Mouse (Mus musculus) T-helper 1 cell (primary cell): ENCODE measurements at regions not wholly inside any gene's neighbourhood (a gene's known extent, or its start where the extent isn't known, plus 50 kb on each side); places are given as distances from the start of the nearest gene placed in this dataset.
"Not testable (repeated sequence)": the region's sequence is repeated elsewhere in the genome, so short reads cannot be mapped to it uniquely, and the experiment has no call there.

Source experiments
- in situ Hi-C: fragments of 300-600 bp; cut with MboI, MseI; formaldehyde crosslinking; loops from one replicate; pipeline ENCODE4 v1.15.1; 2025; ENCODE audit warnings: high pct_unique_total_duplicates

DNA sequence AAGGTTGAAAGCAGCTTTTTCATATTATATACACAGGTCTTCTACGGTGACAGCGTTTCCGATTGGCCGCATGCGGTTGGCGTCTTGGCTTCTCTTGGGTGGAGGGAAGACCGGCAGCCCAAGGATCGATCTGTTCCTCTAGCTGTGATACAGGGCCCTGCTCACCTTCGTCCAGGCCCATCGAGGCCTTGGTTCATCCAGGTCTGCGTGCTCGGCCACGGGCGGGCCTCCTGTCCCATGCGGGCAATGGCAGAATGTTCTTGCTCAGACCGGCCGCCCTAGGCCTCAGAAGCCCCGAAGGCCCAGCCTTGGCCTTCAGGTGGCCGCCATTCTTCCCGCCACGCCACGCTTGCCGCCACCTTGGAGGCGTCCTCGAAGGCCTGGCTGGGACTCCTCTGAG, 194.4 kb upstream of the Ppp6c start:
- in situ Hi-C loops = no loop called here

DNA sequence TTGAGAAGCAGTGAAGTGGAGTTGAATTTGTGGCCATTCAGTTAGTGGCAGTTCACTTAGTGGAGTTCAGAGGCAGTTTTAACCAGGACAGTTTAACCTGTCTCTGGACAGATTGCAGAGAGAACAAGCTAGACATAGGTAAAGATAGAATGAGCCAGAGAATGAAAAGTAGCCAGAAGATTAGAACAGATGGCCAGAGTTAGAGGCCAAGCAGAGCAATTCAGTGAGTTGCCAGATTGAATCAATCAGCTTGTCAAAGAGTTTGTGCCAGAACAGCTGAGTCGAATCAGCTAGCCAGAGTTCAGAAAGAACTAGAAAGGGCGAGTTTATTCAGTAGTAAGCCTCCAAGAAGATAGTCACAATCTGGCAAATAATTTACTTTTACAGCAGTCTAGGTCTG, 174.1 kb upstream of the Ppp6c start:
- in situ Hi-C loops = no loop called here

DNA sequence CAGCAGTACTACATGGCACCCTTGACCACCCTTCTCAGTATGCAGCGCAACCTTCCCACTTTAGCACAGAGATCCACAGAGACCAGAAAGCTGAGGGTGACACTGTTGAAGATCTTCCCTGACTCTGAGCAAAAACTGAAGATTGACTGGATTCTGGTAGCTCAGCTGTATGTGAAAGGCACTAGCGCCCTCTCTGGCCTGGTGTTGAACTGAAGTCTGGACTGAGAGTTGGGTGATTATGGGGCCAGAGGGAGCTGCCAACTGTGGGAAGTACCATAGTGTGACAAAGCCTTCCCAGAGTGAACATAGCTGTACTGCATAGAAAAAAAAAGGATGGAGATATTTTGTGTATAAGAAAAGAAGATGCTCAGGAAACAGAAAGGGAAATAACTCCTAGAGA, 173.3 kb upstream of the Ppp6c start:
- in situ Hi-C loops = no loop called here

DNA sequence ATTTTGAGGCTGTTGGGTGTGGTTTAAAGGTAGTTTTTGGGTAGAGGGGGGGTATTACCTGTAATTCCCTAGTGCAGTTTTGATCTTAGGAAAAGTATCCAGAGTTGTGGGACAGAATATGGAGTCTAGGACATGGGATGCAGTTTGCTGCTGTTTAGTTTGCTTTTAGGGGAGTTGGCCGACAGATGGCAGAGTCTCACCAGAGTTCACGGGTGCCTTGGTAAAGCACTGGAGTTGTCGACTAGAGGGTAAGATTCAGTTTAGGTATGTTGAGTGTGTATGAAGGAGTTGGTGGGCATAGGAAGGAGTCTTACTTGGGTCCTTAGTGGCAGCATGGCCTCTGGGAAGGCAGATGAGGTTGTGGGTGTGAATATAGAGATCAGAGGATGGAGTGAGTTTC, 168.4 kb upstream of the Ppp6c start:
- in situ Hi-C loops = no loop called here

DNA sequence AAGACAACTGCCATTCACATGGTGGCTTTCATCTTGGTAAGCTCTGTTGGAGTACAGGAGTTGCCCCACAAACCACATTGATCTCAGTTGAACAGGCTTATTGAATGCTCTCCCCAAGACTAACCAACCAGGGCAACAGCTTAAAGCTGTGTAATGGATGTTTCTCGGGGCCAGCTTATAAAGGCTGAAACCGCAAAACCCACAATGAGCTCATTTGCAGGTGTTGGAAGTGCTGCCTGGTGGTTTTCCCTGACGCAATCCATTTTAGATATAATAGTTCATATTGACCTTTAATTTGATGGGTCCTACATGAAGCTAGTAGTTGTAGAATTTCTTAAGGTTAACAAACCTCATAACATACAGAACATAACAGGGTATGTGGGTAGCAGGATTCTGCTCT, 151.0 kb upstream of the Ppp6c start:
- in situ Hi-C loops = no loop called here

DNA sequence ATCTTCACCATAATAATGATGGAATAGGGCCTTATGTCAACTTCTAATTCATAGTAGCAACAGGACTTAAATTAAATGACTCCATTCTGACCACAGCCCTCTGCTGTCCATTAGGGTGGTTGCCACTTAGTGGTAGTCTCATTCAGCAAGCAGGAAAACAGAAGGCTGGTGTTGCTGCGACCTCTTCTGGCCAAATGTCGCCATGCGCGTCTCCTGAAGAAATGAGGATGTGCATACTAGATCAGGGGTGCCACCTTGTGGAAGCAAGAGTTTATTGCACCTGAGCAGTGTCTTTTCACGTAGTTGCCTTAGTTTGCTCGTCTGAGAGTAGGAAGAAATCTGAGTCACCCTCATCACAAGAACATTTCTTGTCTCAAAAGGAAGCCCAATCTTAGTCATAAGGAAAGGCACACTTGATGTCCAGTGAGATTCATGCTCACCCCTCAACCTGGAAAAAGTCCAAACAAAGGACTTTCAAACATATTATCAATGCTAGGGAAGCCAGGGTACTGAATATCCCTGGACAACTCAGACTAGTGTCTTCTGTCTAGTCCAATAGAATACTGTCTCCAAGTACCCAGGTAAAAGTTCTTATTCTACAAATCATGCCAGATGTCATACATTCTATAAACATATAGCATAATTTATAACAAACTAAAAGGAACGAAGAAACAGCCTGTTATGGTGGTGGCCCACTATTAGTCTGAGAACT, 147.0 kb upstream of the Ppp6c start:
- in situ Hi-C loops = loop anchor here (5.0 to 25.0 kb wide), 2 partner anchors 106 to 311 kb away; partner anchors contain the start of gene Golga1

DNA sequence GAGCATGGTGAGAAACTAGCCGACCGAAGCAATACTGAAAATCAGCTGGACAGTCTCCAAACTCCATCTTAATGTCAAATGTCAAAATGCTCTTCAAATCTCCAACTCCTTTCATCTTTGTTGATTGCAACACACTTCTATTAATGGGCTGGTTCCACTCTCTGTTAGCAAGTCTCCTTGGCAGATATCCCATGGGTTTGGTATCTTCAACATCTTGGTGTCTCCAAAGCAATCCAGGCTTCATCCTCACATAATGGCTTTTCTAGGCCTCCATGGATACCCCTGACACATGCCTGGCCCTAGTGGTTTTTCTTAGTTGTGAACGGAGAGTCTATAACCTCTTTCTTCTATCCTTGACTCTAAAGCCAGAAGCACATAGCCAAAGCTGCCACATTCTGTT, 118.0 kb upstream of the Ppp6c start:
- in situ Hi-C loops = no loop called here

DNA sequence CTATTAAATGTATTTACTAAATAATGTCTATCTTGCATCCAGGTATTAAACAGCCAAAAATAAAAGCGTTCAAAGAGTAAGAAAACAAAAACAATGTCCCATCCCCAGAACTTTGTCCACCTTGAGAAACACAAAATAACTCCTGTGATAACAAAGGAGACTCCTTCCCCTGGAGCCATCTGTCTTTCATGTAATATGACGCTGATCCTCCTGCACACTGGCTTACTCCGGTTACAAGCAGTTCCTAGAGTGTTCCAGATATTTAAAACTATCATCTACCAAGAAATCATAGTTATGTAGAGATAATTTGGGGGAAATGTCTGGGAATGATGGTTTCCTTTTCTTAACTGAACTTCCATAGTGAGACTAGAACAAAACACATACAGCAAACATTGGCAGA, 114.2 kb upstream of the Ppp6c start:
- in situ Hi-C loops = no loop called here

DNA sequence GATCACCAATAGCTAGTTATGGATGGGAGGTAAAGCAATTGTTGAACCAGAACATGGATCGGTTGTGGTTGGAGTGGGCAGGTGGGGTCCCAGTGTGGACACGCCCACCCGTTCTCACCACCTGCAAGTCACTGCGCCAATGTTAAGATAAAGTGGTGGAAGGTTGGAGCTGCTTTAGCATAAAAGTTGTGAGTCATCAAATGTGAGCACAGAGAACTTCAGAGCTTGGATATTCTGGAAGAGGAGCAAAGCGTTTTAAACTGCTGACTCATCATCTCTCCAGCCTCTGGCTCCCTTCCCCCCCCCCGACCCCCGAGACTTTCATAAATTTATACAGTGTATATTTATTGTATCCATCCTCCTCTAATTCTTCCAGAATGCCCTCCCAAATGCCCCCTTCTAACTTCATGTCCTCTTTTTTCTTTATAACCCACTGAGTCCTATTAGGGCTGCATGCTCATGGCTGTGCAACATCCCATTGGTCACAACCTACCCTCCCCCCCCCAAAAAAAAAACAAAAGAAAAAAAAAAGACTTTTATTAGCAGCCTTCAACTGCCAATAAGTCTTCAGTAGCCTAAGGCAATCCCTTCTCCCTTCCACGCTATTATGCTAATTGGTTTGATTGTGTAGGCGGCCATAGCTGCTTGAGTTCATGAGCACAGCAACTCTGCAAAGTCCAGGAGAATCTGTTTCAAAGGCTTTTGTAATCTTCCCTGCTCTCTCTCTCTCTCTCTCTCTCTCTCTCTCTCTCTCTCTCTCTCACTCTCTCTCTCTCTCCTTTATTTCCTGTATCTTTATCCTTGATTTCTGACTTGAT, 112.8 kb upstream of the Ppp6c start:
- in situ Hi-C loops = no loop called here

DNA sequence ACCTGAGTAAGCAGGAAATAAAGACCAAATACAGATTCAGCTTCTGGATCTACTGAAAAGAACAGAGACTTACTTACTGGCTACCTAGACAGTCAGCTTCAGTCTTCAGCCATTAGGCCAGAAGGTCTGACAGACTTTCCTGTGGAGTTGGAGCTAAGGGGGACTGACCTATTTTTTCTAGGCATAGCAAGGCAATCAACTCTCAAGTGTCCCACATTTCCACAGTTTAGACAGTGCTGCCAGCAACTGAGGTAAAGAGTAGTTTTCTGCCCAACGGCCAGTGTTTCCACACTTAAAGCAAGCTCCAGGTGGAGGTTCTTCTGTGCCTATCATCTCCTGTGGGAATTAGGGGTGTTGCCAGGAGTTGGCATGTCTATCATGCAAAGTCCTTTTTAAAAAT, 111.3 kb upstream of the Ppp6c start:
- in situ Hi-C loops = no loop called here

DNA sequence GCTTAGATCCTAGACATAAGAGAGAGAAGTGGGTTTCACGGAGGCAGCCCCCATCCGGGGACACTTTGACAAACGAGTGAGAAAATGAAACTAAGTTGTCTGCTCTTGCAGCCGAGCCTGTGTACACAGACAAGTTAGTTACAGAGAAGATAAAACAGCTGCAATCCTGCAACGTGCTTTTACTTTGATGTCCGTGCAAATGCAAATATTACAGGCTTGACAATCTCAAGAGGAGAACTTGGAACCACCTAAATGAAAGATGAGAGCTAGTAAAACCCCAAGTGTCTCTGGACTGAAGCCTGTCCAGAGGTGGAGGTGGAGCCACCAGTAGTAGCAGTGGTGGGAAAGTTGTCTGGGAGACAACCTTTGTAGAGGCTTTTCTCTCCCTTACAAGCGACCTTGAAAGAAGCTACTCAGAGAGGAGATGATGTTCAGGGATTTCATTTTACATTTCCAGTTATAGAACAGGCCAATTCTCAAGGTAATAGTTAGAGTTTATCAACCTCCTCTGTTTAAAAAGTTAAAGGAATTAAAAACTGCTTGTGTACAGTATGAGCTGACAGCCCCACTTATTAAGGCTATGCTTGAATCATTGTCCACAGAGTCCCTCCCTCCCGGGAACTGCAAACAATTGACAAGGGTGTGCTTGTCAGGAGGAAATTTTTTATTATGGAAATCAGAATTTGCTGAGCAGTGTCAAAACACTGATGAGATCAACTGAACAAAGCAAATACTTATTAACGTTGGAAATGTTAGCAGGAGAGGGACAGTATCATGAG, 99.7 kb upstream of the Ppp6c start:
- in situ Hi-C loops = no loop called here

DNA sequence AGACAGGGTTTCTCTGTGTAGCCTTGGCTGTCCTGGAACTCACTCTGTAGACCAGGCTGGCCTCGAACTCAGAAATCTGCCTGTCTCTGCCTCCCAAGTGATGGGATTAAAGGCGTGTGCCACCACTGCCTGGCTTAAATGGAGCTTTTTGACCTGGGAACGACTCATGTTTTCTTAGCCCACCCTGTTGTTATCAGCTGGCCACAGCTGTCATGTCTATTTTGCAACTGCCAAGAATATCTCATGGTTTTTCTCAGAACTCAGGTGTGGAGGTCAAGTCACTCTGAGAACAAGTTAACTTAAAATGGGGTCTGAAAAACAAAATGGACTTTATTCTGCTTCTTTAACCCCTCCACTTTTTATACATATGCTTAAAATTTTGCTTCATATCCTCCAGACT, 98.9 kb upstream of the Ppp6c start:
- in situ Hi-C loops = not testable (repeated sequence)

DNA sequence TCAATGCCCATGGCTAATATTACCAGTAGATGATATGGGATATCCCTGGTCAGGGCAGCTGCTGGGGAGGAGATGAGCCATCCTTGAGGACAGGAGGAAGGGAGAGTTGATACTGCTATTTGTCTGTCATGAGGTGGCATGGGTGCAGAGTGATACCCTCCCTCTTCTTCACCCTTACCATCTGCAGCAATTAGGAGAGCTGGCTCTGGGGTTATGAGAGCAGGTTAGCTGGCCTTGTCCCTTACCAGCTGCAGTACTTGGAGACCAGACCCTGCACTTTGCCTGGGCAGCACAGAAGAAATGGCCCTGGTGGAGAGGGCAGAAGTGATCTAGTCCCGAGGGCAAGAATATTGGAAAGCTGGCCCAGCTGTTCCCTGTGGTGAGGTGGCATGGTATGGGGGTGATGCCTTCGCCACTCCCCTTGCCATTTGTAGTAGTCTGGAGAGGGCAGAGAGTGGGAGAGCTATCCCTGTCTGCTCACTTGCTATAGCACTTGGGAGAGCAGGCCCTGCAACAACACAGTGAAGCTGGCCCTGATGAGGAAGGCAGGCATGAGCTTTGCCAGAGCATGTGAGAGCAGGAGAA, 73.6 kb upstream of the Ppp6c start:
- in situ Hi-C loops = no loop called here

DNA sequence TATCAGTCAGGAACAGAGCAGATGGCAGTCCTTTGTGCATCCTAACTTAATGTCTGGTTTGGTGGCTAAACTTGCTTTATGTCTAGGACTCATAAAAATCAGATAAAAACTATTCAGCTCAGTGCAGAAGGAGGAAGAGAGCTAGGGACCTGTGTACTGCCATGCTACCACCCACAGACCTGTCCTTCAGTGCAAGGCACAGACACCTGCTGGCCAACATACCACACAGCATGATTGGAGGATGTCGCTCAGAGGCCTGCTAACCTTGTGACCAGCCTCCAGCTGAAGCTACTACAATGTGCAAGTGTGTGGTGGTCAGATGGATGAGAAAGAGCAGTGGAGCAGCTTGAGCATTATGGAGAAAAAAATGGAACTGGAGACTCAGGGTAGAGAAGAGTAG, 73.0 kb upstream of the Ppp6c start:
- in situ Hi-C loops = no loop called here

DNA sequence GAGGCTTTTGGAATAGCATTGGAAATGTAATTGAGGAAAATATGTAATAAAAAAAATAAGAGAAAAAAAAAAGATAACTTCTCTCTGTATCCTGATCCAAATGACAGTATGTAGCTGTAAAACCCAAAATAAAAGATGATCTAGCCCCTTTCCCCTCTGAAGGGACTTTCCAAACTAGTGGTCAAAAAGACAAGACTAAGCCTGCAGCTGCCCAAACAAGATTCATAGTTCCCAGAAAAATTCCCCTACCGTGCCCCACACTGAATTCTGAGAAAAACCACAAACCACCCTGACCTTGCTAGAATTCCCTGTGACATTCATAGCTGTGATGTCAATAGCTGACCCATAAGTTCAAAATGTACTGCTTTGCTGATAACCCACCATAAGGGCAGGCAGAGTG, 69.2 kb upstream of the Ppp6c start:
- in situ Hi-C loops = no loop called here

DNA sequence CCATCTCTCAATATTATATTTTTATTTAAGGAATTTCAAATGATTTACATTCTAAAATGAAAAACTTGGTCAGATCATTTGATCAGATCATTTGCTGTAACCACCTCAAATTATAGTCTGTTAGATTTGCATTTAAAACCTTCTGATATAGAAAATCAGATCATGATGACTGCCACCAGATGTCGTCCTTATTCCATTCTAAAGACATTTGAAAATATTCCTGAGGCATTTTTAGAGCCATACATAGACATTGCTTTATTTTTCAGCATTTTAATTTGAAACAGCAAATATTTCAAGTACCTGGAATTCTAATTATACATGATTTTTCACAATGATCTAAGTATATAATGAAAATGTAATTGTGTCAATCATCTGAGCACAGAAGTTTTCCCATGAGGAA, 52.0 kb upstream of the Ppp6c start:
- in situ Hi-C loops = no loop called here
